Mouse (Mus musculus): ENCODE measurements at regions not wholly inside any gene's neighbourhood (a gene's known extent, or its start where the extent isn't known, plus 50 kb on each side); places are given as distances from the start of the nearest gene placed in this dataset.
A peak's percentile ranks its signal among the peaks of the same experiment; 100 is the strongest.

- Histone ChIP-seq H3K4me1 (peaks cover 8% of the 10 kb centered on the region; the same call in 1 of the 2 replicates), H3K9me3 (replicated peaks) (no peaks in the 10 kb centered on the region), H3K4me3 (replicated peaks) (no peak overlapping the region), H3K4me2 (replicated peaks) (no peak overlapping the region), H3K36me3 (no peaks in the 10 kb centered on the region), H3K9ac (no peak overlapping the region), H3K27ac (replicated peaks) (peak overlapping the region; percentile 44; the same call in 1 of the 2 replicates), H3K27me3 (no peaks in the 10 kb centered on the region)
- 69% methylated on average over 3 of the region's 3 CpGs for WGBS
- ATAC-seq (ENCODE audit: insufficient number of reproducible peaks, low FRiP score, low TSS enrichment, low read depth), result no peak
Observed at GRCm38 (mm10) chr7:83253432-83253831, 331.3 kb upstream of the Tmc3 start.

GRCm38 (mm10) chr7:83254411-83254810 lies 330.3 kb upstream of the Tmc3 start:
- no peak overlapping the region for H3K9ac ChIP-seq
- no peak overlapping the region for H3K27ac ChIP-seq (replicated peaks)
- H3K27me3 ChIP-seq, result no peaks in the 10 kb centered on the region
- no peak for ATAC-seq (ENCODE audit: insufficient number of reproducible peaks, low FRiP score, low TSS enrichment, low read depth)
- peaks cover 8% of the 10 kb centered on the region; the same call in 1 of the 2 replicates for H3K4me1 ChIP-seq
- H3K9me3 ChIP-seq (replicated peaks), result no peaks in the 10 kb centered on the region
- H3K36me3 ChIP-seq, result no peaks in the 10 kb centered on the region
- no peak overlapping the region for H3K4me2 ChIP-seq (replicated peaks)
- H3K4me3 ChIP-seq (replicated peaks), result no peak overlapping the region
- 85% methylated on average over 4 of the region's 4 CpGs for WGBS

GRCm38 (mm10) chr7:83256236-83256784 lies 328.4 kb upstream of the Tmc3 start:
- H3K36me3 ChIP-seq, result no peaks in the 10 kb centered on the region
- H3K27me3 ChIP-seq, result no peaks in the 10 kb centered on the region
- H3K9me3 ChIP-seq (replicated peaks), result no peaks in the 10 kb centered on the region
- 54% methylated on average over 6 of the region's 6 CpGs for WGBS
- H3K4me3 ChIP-seq (replicated peaks), result no peak overlapping the region
- no peak overlapping the region for H3K27ac ChIP-seq (replicated peaks)
- H3K4me2 ChIP-seq (replicated peaks), result no peak overlapping the region
- H3K4me1 ChIP-seq, result peaks cover 8% of the 10 kb centered on the region; the same call in 1 of the 2 replicates
- no peak for ATAC-seq (ENCODE audit: insufficient number of reproducible peaks, low FRiP score, low TSS enrichment, low read depth)
- no peak overlapping the region for H3K9ac ChIP-seq

- Histone ChIP-seq H3K9ac (no peak overlapping the region), H3K4me1 (0 out of 2 replicates have a peak, but pooled peaks cover 3% of the 10 kb centered on the region), H3K9me3 (replicated peaks) (no peaks in the 10 kb centered on the region), H3K36me3 (no peaks in the 10 kb centered on the region), H3K4me3 (replicated peaks) (no peak overlapping the region), H3K4me2 (replicated peaks) (no peak overlapping the region), H3K27ac (replicated peaks) (no peak overlapping the region), H3K27me3 (no peaks in the 10 kb centered on the region)
- WGBS, result 70% methylated on average over 2 of the region's 2 CpGs
- ATAC-seq (ENCODE audit: insufficient number of reproducible peaks, low FRiP score, low TSS enrichment, low read depth), result no peak
Observed at GRCm38 (mm10) chr7:83258363-83258916, 326.3 kb upstream of the Tmc3 start.

GRCm38 (mm10) chr7:83261489-83261888 lies 323.2 kb upstream of the Tmc3 start:
- Histone ChIP-seq H3K9me3 (replicated peaks) (no peaks in the 10 kb centered on the region), H3K27me3 (no peaks in the 10 kb centered on the region), H3K4me3 (replicated peaks) (no peak overlapping the region), H3K9ac (no peak overlapping the region), H3K36me3 (no peaks in the 10 kb centered on the region), H3K4me1 (no peaks in the 10 kb centered on the region), H3K4me2 (replicated peaks) (no peak overlapping the region), H3K27ac (replicated peaks) (no peak overlapping the region)
- ATAC-seq (ENCODE audit: insufficient number of reproducible peaks, low FRiP score, low TSS enrichment, low read depth), result no peak

GRCm38 (mm10) chr7:83289915-83290773 lies 294.6 kb upstream of the Tmc3 start:
- Histone ChIP-seq H3K4me1 (peaks cover 13% of the 10 kb centered on the region), H3K9me3 (replicated peaks) (no peaks in the 10 kb centered on the region), H3K4me2 (replicated peaks) (no peak overlapping the region), H3K27ac (replicated peaks) (peak overlapping the region; percentile 80), H3K9ac (no peak overlapping the region), H3K27me3 (no peaks in the 10 kb centered on the region), H3K4me3 (replicated peaks) (no peak overlapping the region), H3K36me3 (no peaks in the 10 kb centered on the region)
- WGBS, result 13% methylated on average over 5 of the region's 5 CpGs
- peak; percentile 82 for ATAC-seq (ENCODE audit: insufficient number of reproducible peaks, low FRiP score, low TSS enrichment, low read depth)

GRCm38 (mm10) chr7:83307112-83307511 lies 277.6 kb upstream of the Tmc3 start:
- Histone ChIP-seq H3K4me1 (no peaks in the 10 kb centered on the region), H3K9me3 (replicated peaks) (no peaks in the 10 kb centered on the region), H3K4me3 (replicated peaks) (no peak overlapping the region), H3K4me2 (replicated peaks) (no peak overlapping the region), H3K27me3 (no peaks in the 10 kb centered on the region), H3K9ac (no peak overlapping the region), H3K27ac (replicated peaks) (no peak overlapping the region), H3K36me3 (no peaks in the 10 kb centered on the region)
- ATAC-seq (ENCODE audit: insufficient number of reproducible peaks, low FRiP score, low TSS enrichment, low read depth), result no peak
- WGBS, result 64% methylated on average over 1 of the region's 1 CpGs

GRCm38 (mm10) chr7:83312172-83312571 lies 272.6 kb upstream of the Tmc3 start:
- no peak overlapping the region for H3K4me3 ChIP-seq (replicated peaks)
- no peaks in the 10 kb centered on the region for H3K36me3 ChIP-seq
- H3K27me3 ChIP-seq, result no peaks in the 10 kb centered on the region
- ATAC-seq (ENCODE audit: insufficient number of reproducible peaks, low FRiP score, low TSS enrichment, low read depth), result peak; percentile 65; the same call in 1 of the 2 replicates
- peak overlapping the region; percentile 44; the same call in 1 of the 2 replicates for H3K27ac ChIP-seq (replicated peaks)
- H3K9me3 ChIP-seq (replicated peaks), result no peaks in the 10 kb centered on the region
- 48% methylated on average over 4 of the region's 4 CpGs for WGBS
- H3K4me2 ChIP-seq (replicated peaks), result no peak overlapping the region
- H3K4me1 ChIP-seq, result no peaks in the 10 kb centered on the region
- H3K9ac ChIP-seq, result no peak overlapping the region

GRCm38 (mm10) chr7:83329809-83330412 lies 254.8 kb upstream of the Tmc3 start:
- Histone ChIP-seq H3K4me2 (replicated peaks) (no peak overlapping the region), H3K36me3 (no peaks in the 10 kb centered on the region), H3K9ac (no peak overlapping the region), H3K27me3 (no peaks in the 10 kb centered on the region), H3K27ac (replicated peaks) (no peak overlapping the region), H3K4me1 (no peaks in the 10 kb centered on the region), H3K9me3 (replicated peaks) (no peaks in the 10 kb centered on the region), H3K4me3 (replicated peaks) (no peak overlapping the region)
- WGBS, result 67% methylated on average over 5 of the region's 5 CpGs
- ATAC-seq (ENCODE audit: insufficient number of reproducible peaks, low FRiP score, low TSS enrichment, low read depth), result no peak

- Histone ChIP-seq H3K27ac (replicated peaks) (no peak overlapping the region), H3K9ac (no peak overlapping the region), H3K4me3 (replicated peaks) (no peak overlapping the region), H3K27me3 (no peaks in the 10 kb centered on the region), H3K9me3 (replicated peaks) (no peaks in the 10 kb centered on the region), H3K4me1 (no peaks in the 10 kb centered on the region), H3K36me3 (no peaks in the 10 kb centered on the region), H3K4me2 (replicated peaks) (no peak overlapping the region)
- 51% methylated on average over 5 of the region's 5 CpGs for WGBS
- no peak for ATAC-seq (ENCODE audit: insufficient number of reproducible peaks, low FRiP score, low TSS enrichment, low read depth)
Observed at GRCm38 (mm10) chr7:83347103-83347754, 237.5 kb upstream of the Tmc3 start.

GRCm38 (mm10) chr7:83369191-83369590 lies 215.5 kb upstream of the Tmc3 start:
- H3K27me3 ChIP-seq, result no peaks in the 10 kb centered on the region
- no peaks in the 10 kb centered on the region for H3K4me1 ChIP-seq
- 85% methylated on average over 3 of the region's 3 CpGs for WGBS
- no peaks in the 10 kb centered on the region for H3K36me3 ChIP-seq
- no peak for ATAC-seq (ENCODE audit: insufficient number of reproducible peaks, low FRiP score, low TSS enrichment, low read depth)
- no peak overlapping the region for H3K27ac ChIP-seq (replicated peaks)
- no peaks in the 10 kb centered on the region for H3K9me3 ChIP-seq (replicated peaks)
- H3K4me3 ChIP-seq (replicated peaks), result no peak overlapping the region
- H3K4me2 ChIP-seq (replicated peaks), result no peak overlapping the region
- no peak overlapping the region for H3K9ac ChIP-seq

Data from embryonic facial prominence, embryonic 15.5 days (tissue).